Mouse (Mus musculus) heart, postnatal 25 days (tissue): ENCODE results near the gene Fbxl14. TPM values are rescaled to one million over a fixed set of nuclear protein-coding genes. Genes with fewer than 3 reads are reported as not detected.
A peak's percentile ranks its signal among the peaks of the same experiment; 100 is the strongest.
"Not testable (repeated sequence)": the region's sequence is repeated elsewhere in the genome, so short reads cannot be mapped to it uniquely, and the experiment has no call there.

Experiments
- DNase-seq: peaks from one replicate; pipeline ENCODE4 v3.0.0; 2022; ENCODE audit warnings: low spot score
- intact Hi-C: fragments of 180-260 bp; cut with DNase I; formaldehyde crosslinking; loops from one replicate; pipeline ENCODE4 v1.15.1; 2025
- total RNA-seq, 2 experiments: library from RNA; stranded (reverse); gene quantifications; 2 replicates each; pipeline ENCODE4 v1.2.3; 2021

Fbxl14 gene
- total RNA-seq, 2 experiments from 2014 or later, result 15.4 to 15.6 TPM

- intact Hi-C loops, result no loop called here
- peak; percentile 16 for DNase-seq
Observed at GRCm38 (mm10) chr6:119466921-119467784, 12.3 kb upstream of the Fbxl14 start.

GRCm38 (mm10) chr6:119467785-119468059, 11.7 kb upstream of the Fbxl14 start:
- DNase-seq, result no peak
- intact Hi-C loops, result no loop called here

- intact Hi-C loops, result no loop called here
- no peak for DNase-seq
Observed at GRCm38 (mm10) chr6:119470777-119471176, 8.7 kb upstream of the Fbxl14 start.

DNA sequence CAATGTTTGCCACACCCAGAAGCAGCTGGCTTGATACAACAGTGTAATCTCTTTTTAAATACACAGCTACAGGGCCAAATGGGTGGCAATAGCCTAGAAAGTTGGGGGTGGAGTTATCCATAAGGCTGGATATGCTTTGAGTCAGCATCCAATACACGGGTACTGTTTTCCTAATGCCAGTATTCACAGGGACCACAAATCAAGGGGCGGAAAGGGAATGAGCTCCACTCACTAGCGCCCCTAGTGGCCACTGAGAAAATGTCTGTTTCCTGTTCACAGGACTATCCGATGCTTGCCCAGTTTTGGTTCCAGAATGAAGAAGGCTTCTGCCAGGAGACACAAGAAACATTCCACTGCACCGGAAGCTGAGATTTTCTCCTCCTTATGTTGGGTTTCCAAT, 7.3 kb upstream of the Fbxl14 start:
- intact Hi-C loops, result no loop called here
- peak; percentile 21 for DNase-seq

DNA sequence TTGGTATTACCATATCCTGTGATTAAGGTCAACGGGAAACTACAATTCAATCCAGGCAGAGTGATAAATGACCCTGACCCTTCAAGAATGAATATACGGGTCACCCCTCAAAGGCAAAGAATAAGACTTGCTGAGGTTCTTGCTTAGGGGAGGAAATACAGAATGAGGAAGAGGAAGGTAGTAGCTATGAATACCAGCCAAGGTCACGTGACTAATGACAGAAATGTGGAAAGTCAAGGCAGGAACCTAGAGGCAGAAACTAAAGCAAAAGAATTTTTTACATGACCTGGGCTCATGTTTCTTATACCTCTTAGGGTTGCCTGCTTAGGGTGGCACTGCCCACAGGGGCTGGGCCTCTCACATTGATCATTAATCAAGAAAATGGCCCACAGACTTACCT, 6.8 kb upstream of the Fbxl14 start:
- DNase-seq, result no peak
- intact Hi-C loops, result no loop called here

DNA sequence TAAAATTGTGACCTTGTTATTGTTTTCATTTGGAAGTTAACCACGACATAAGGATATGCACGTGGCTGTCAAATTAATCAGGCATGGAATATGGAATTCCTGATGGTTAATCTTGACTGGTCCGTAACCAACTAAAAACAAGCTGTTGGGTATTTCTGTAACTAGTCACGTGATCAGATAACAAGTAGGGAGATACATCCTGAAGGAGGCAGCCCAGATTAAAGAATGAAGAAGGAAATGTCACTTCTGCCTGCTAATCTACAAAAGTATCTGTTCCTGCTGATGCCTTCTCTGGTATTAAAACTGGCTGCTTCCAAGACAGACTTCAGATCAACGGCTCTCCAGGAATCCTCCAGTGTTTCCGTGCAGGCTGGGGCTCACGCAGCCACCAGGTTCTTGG, 6.0 kb upstream of the Fbxl14 start:
- no peak for DNase-seq
- intact Hi-C loops, result no loop called here

- intact Hi-C loops, result no loop called here
- no peak for DNase-seq
Observed at GRCm38 (mm10) chr6:119473992-119474391, 5.5 kb upstream of the Fbxl14 start.

- intact Hi-C loops, result no loop called here
- no peak for DNase-seq
Observed at GRCm38 (mm10) chr6:119475988-119476387, 3.5 kb upstream of the Fbxl14 start.

GRCm38 (mm10) chr6:119477686-119478310, 1.7 kb upstream of the Fbxl14 start:
- intact Hi-C loops, result no loop called here
- DNase-seq, result no peak

DNA sequence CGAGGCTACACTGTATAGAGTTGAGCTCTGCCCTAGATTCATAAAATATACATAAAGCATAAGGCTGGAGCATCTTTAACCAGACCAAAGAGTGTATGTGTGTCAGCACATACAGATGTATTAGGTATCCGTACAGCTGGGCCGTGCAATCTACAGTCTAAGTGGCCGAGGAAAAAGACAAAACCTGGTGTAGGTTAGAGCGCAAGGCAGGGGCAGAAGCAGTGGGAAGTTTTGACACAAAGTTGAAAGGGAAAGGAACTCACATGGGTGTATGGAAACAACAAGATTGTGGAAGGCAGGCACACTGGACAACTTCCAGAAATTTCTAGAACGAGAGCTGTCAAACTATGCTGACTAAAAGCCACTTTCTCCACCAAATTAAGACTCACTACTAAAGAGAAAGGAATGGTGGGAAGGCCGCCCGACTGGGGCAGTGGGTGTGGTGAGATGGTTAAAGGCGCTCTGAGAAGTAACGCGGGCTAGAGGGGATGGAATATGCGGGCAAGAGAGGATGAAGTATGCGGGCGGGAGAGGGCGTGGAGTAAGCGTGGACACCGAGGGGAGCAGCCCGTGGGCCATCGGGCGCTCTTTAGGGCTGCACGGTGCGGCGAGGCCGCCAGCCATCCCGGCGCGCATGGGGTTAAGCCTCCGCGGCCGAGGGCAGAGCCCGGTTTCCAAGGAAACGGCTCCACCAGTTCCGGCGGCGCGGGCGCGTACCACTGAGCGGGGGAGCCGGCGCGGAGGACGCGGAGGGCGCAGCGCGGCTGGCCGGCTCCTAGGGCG, 717 bp upstream of the Fbxl14 start:
- intact Hi-C loops, result no loop called here
- peak; percentile 79 for DNase-seq

DNA sequence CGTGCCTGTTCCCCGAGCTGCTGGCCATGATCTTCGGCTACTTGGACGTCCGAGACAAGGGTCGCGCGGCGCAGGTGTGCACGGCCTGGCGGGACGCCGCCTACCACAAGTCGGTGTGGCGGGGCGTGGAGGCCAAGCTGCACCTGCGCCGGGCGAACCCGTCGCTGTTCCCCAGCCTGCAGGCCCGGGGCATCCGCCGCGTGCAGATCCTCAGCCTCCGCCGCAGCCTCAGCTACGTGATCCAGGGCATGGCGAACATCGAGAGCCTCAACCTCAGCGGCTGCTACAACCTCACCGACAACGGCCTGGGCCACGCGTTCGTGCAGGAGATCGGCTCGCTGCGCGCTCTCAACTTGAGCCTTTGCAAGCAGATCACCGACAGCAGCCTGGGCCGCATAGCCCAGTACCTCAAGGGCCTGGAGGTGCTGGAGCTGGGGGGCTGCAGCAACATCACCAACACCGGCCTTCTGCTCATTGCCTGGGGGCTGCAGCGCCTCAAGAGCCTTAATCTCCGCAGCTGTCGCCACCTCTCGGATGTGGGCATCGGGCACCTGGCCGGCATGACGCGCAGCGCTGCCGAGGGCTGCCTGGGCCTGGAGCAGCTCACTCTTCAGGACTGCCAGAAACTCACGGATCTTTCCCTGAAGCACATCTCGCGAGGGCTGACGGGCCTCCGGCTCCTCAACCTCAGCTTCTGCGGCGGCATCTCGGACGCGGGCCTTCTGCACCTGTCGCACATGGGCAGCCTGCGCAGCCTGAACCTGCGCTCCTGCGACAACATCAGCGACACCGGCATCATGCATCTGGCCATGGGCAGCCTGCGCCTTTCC, 623 bp downstream of the Fbxl14 start:
- intact Hi-C loops, result loop anchor here (5.0 to 10.0 kb wide), 2 partner anchors 422 to 525 kb away; partner anchors contain the start of gene Rad52
- peak; percentile 31 for DNase-seq

DNA sequence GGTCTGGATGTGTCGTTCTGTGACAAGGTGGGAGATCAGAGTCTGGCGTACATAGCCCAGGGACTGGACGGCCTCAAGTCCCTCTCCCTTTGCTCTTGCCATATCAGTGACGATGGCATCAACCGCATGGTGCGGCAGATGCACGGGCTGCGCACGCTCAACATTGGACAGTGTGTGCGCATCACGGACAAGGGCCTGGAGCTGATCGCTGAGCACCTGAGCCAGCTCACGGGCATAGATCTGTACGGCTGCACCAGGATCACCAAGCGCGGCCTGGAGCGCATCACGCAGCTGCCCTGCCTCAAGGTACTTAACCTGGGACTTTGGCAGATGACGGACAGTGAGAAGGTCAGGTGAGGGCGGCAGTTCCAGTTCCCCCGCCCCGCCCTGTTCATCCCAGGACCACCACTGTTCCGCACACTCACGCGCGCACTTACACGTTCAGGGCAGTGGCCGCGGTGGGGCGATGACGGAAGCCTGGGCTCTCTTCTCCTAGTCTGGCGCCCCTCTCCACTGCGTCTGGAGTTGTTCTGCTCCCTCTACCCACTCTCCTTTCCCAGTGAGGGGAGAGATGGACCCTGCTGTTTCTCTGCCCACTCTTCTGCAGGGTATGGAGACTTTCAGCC, 1.4 kb downstream of the Fbxl14 start:
- DNase-seq, result no peak
- intact Hi-C loops, result loop anchor here (5.0 to 10.0 kb wide), 2 partner anchors 421 to 524 kb away; partner anchors contain the start of gene Rad52

DNA sequence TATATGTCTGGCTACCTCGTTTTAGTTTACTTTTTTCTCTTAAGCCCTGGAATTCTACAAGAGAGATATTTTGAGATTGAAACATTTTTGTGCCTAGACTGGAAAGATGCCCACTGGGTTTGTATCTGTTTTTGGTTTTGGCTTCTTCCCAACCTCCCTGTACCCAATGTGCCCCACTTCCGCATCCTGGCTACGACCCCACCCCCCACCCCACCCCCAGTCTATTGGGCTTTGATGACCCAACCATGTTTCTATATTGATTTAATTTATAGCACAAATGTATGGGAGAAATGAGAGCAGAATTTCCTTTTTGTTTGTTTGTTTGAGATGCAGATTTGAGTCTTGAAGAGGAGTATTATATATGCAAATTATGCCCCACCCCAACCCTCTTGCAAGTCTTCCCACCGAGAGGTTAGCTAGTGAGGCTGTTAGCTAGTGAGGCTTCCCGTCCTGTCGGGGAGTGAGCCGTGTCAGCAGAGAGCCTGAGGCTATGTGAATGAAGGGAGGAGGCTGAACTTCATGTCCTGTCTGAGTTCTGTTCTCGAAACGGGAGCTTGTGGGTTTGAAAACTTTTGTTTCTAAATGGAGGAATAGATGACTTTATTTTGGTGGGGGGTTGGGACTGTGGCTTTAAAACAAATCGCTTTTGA, 2.4 kb downstream of the Fbxl14 start:
- intact Hi-C loops, result loop anchor here (5.0 to 10.0 kb wide), 2 partner anchors 420 to 523 kb away; partner anchors contain the start of gene Rad52
- DNase-seq, result not testable (repeated sequence)

GRCm38 (mm10) chr6:119482958-119483600, 3.6 kb downstream of the Fbxl14 start:
- intact Hi-C loops, result loop anchor here (5.0 to 10.0 kb wide), 2 partner anchors 419 to 522 kb away; partner anchors contain the start of gene Rad52
- DNase-seq, result peak; percentile 24

GRCm38 (mm10) chr6:119485486-119485885, 6.0 kb downstream of the Fbxl14 start:
- intact Hi-C loops, result loop anchor here (5.0 to 10.0 kb wide), 3 partner anchors 307 to 519 kb away; no protein-coding TSS in a partner anchor
- DNase-seq, result no peak

DNA sequence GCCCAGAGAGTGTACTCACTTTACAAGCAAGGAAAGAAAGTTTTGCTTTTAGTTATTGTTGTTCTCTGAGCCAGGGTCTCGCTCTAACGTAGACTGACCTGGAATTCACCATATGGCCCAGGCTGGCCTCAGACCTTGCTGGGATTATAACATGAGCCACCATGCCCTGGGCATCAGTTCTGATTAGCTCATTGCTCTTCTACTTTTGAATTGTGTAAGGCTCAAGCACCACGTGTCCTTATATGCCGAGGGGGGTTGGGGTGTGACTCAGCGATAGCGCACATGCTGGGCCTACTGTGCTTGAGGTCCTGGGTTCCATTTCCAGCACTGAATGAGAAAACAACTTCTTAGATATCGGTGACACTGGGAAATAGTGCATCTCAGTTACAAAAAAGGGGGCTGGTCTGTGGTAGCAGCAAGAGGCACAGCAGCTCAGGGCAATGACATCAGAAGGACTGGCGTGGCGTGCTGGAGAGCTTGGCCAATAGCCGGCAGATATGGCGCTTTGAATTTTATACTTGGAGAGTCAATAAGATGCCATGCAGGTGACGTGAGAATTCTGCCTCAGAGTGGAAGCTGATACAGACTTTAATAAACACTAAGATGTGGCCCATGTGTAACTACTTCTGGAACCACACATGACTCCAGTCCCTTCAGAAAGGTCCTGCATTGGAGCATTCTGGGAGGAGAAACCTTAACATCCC, 7.1 kb downstream of the Fbxl14 start:
- intact Hi-C loops, result loop anchor here (5.0 to 10.0 kb wide), 3 partner anchors 306 to 518 kb away; no protein-coding TSS in a partner anchor
- DNase-seq, result no peak

DNA sequence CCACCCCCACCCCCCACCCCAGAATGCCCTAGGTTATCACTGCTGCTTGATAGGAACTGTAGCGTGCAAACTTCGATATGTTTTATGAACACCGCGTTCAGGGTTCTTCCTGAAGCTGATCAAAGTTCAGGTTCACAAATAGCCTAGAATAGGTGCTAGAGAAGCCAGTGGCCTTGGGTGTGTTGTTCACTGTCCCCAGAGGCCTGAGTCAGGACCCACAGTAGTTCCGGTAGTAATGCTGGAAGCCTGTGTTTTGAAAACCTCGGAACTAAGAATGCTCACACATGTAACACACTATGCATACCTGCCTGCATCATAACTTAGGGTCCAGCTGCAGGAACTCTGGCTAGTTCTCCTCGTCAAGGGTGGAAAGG, 7.6 kb downstream of the Fbxl14 start:
- no peak for DNase-seq
- intact Hi-C loops, result loop anchor here (5.0 to 10.0 kb wide), 3 partner anchors 305 to 518 kb away; no protein-coding TSS in a partner anchor
